Mouse (Mus musculus): ENCODE data around the gene Cers1.

DNA sequence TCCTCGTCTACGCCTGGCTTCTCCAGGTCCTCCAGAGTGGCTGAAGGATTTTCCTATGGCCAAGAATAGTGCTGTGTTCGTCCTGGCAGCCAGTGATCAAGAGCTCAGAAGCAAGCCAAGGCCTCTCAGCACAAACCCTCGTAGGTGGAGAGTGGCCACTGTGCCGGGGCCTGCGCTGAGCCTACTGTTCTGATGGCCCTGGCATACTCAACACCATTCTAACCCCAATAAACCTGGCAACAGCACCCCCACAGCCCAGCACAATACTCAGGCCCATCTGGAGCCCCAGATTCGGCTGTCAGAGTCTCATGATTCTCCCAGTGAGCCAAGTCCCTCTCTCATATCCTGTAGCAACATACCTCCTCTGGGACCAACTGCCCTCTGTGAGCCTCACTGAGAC, 25.1 kb downstream of the Cers1 start:
- TF ChIP-seq POLR2A (IDR thresholded peaks at IDR 0.05; ENCODE audit: insufficient read length, low read depth) (no peak), E2F4 (IDR thresholded peaks at IDR 0.05; ENCODE audit: insufficient read depth) (no peak), CEBPB (IDR thresholded peaks at IDR 0.05; ENCODE audit: insufficient read depth, poor library complexity, severe bottlenecking) (no peak), MAX (IDR thresholded peaks at IDR 0.05; ENCODE audit: low read depth) (no peak), POLR2AphosphoS2 (IDR thresholded peaks at IDR 0.05; ENCODE audit: insufficient read length, low read depth) (no peak), TCF12 (IDR thresholded peaks at IDR 0.05; ENCODE audit: insufficient read depth, poor library complexity, severe bottlenecking) (no peak), MYOD1 (IDR thresholded peaks at IDR 0.05; ENCODE audit: control insufficient read depth in 1 of 3, insufficient read length in 2 of 3, low read depth in 2 of 3) (no peak)
